Mouse (Mus musculus): ENCODE measurements around the gene Slc10a3.

- TF ChIP-seq CTCF (IDR thresholded peaks at IDR 0.05 in 2 of 3, conservative IDR thresholded peaks at IDR 0.05 in 1 of 3; ENCODE audit: control insufficient read depth in 1 of 3, insufficient read depth in 1 of 3, low read depth in 2 of 3, low read length in 3 of 3, poor library complexity in 1 of 3, severe bottlenecking in 1 of 3) (no peak), ZNF384 (IDR thresholded peaks at IDR 0.05; ENCODE audit: low read depth, low read length) (no peak), SMC3 (IDR thresholded peaks at IDR 0.05; ENCODE audit: low read depth, low read length) (no peak), EP300 (IDR thresholded peaks at IDR 0.05; ENCODE audit: low read depth in 1 of 2, low read length in 2 of 2) (no peak), MYB (IDR thresholded peaks at IDR 0.05; ENCODE audit: low read depth, low read length) (no peak), NELFE (IDR thresholded peaks at IDR 0.05; ENCODE audit: low read depth, low read length) (no peak), POLR2AphosphoS2 (IDR thresholded peaks at IDR 0.05; ENCODE audit: low read length) (no peak), E2F4 (IDR thresholded peaks at IDR 0.05; ENCODE audit: borderline replicate concordance, low read depth, low read length) (no peak), POLR2AphosphoS5 (IDR thresholded peaks at IDR 0.05; ENCODE audit: borderline replicate concordance, low read depth, low read length) (no peak), MEF2A (IDR thresholded peaks at IDR 0.05; ENCODE audit: extremely low read depth, insufficient replicate concordance, low read depth, low read length, poor library complexity, severe bottlenecking) (no peak), CHD2 (IDR thresholded peaks at IDR 0.05; ENCODE audit: low read length) (no peak), POLR2A (IDR thresholded peaks at IDR 0.05; ENCODE audit: control insufficient read depth in 1 of 2, insufficient read depth in 1 of 2, low read depth in 1 of 2, low read length in 2 of 2, poor library complexity in 1 of 2) (no peak), ZKSCAN1 (IDR thresholded peaks at IDR 0.05; ENCODE audit: low read depth, low read length) (no peak), ZC3H11A (IDR thresholded peaks at IDR 0.05; ENCODE audit: low read depth, low read length) (no peak)
Observed at GRCm38 (mm10) chrX:74330166-74330930, 42.8 kb downstream of the Slc10a3 start.
